Mouse (Mus musculus) erythroblast, embryonic 14.5 days (primary cell): Measurements from ENCODE around the gene Prss28. TPM values are rescaled to one million over a fixed set of nuclear protein-coding genes. Genes with fewer than 3 reads are reported as not detected.

Source experiments
- H3K27me3 ChIP-seq: 2 replicates; pipeline ENCODE4 v1.6.1; 2012; ENCODE audit warnings: inconsistent platforms; ENCODE audit not compliant: control insufficient read depth
- H3K36me3 ChIP-seq: 2 replicates; pipeline ENCODE4 v1.6.1; 2012; ENCODE audit warnings: mild to moderate bottlenecking, inconsistent platforms; ENCODE audit not compliant: control insufficient read depth
- H3K4me1 ChIP-seq: 2 replicates; pipeline ENCODE4 v1.6.1; 2012; ENCODE audit warnings: inconsistent platforms; ENCODE audit not compliant: control insufficient read depth
- H3K4me3 ChIP-seq: replicated peaks from 2 replicates; pipeline ENCODE3; 2012; ENCODE audit warnings: moderate library complexity, mild to moderate bottlenecking, inconsistent platforms
- H3K9me3 ChIP-seq: 2 replicates; pipeline ENCODE4 v1.6.1; 2012; ENCODE audit warnings: low read length, inconsistent platforms, mixed read lengths; ENCODE audit not compliant: control insufficient read depth
- GATA1 ChIP-seq: IDR thresholded peaks from 2 replicates; pipeline ENCODE4 v1.6.1; 2012; ENCODE audit warnings: low read length, inconsistent platforms, mixed read lengths
- TAL1 ChIP-seq: IDR thresholded peaks from 3 replicates; pipeline ENCODE4 v1.6.1; 2012; ENCODE audit warnings: low read length, inconsistent platforms, mixed read lengths
- polyA plus RNA-seq: library from polyadenylated mRNA; stranded (reverse); fragments of >175 nt; gene quantifications from 2 replicates; pipeline ENCODE4 v1.2.3, GENCODE M21; 2012

Prss28 gene
- polyA plus RNA-seq, 1 experiment = not detected

DNA sequence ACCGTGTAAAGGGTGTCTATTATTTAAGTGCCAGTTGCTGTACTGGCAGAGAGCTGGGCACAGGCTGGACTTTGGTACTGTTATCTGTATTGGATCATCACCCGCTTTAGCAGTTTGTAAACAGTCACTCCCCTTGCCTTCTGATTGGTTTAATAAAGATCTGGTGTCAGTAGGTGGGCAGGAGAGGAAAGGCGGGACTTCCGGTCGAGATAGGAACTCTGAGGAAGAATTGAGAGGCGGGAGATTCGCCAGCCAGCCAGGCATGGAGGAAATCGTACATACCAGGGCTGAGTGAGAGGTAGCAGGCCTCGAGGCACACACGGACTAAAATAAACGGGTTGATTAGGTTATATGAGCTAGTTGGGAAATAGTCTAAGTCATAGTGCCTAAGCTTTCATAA lies 26.3 kb upstream of the Prss28 start:
- Histone ChIP-seq H3K27me3 (peaks cover 3% of the 10 kb centered on the region; the same call in 1 of the 2 replicates), H3K36me3 (no peaks in the 10 kb centered on the region), H3K9me3 (no peaks in the 10 kb centered on the region), H3K4me1 (peaks cover 9% of the 10 kb centered on the region), H3K4me3 (peak overlapping the region; percentile 52)
- TF ChIP-seq TAL1 = no peak
- TF ChIP-seq GATA1 = peak; percentile 47; the same call in 1 of the 2 replicates

DNA sequence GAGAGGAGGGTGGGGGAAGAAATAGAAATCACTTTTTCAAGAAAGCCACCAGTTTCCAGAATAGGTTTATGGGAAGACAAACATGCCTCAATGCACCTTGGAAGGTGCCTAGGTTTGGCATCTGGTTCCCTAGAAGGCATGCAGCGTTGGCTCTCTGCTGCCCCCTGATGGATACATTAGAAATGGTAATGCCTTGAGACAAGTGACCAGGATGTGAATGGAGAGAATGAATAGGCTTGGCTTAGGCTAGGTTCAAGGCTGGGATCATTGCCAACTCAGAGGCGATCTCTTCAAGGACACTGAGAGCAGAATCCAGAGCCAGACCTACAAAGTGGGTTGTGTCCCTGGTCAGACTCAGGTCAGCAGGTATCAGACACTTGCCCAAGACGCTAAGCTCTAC lies 23.4 kb upstream of the Prss28 start:
- Histone ChIP-seq H3K4me1 (peaks cover 9% of the 10 kb centered on the region), H3K4me3 (no peak overlapping the region), H3K36me3 (no peaks in the 10 kb centered on the region), H3K27me3 (no peaks in the 10 kb centered on the region), H3K9me3 (no peaks in the 10 kb centered on the region)
- TF ChIP-seq GATA1 (no peak), TAL1 (no peak)

DNA sequence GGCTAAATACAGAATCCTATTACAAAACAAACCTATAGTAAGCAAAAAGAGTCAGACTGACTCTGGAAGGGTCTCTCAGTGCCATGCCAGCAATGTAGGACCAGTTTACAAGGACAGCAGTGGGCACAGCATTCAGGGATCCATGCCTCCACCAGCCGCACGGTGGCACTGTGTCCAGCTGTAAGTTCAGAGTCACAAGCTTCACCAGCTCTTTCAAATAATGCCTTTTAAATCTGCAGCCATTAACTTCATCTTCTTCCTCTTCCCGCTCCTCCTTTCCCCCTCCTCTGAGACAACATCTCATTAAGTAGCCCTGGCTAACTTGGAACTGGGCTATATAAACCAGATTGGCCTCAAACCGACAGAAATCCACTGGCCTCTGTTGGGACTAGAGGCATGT lies 19.6 kb upstream of the Prss28 start:
- Histone ChIP-seq H3K4me1 (no peaks in the 10 kb centered on the region; the same call in 1 of the 2 replicates), H3K27me3 (no peaks in the 10 kb centered on the region), H3K9me3 (no peaks in the 10 kb centered on the region), H3K36me3 (no peaks in the 10 kb centered on the region), H3K4me3 (no peak overlapping the region)
- no peak for TF ChIP-seq GATA1
- TF ChIP-seq TAL1 = no peak

DNA sequence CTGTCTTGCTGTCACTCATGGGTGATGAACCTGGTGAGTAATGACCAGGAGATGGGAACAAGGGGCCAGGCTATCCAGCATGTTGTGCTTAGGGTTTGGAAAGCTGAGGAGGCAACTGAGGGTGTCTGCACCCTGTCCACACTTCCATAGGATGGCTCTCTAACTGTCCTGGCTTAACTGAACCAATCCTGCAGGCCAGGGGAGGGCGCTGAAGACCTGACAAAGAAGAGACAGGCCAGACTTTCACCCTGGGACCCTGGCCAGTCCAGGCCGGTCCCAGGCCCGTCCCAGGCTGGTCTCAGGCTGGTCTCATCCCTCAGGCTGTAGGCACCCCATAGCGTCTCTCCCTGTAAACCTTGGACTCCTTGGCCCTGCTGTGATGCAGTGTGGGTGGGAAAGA lies 18.0 kb upstream of the Prss28 start:
- no peaks in the 10 kb centered on the region; the same call in 1 of the 2 replicates for H3K4me1 ChIP-seq
- H3K36me3 ChIP-seq = no peaks in the 10 kb centered on the region
- TF ChIP-seq TAL1 (no peak), GATA1 (no peak)
- no peaks in the 10 kb centered on the region for H3K27me3 ChIP-seq
- H3K9me3 ChIP-seq = no peaks in the 10 kb centered on the region
- no peak overlapping the region for H3K4me3 ChIP-seq

DNA sequence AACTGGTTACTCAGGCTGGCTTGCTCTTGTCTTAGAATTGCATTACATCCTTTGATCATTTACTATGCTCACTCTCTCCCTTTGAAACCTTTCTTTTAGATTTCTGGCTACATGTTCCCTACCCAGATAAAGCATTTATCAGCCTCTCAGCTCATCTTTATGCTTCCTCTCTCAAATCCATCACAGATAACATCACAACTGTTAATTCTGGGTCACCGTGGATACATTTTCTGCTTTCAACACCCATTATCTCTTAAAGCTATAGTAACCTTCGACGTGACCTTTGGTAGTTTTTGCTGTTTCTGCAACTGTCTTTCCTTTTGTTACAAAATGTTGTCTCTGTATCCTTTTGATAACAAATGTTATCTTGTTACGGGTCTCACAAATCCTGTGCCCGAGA lies 15.0 kb upstream of the Prss28 start:
- Histone ChIP-seq H3K36me3 (no peaks in the 10 kb centered on the region), H3K4me3 (no peak overlapping the region), H3K27me3 (no peaks in the 10 kb centered on the region), H3K9me3 (no peaks in the 10 kb centered on the region), H3K4me1 (no peaks in the 10 kb centered on the region; the same call in 1 of the 2 replicates)
- TF ChIP-seq TAL1 (no peak), GATA1 (no peak)

DNA sequence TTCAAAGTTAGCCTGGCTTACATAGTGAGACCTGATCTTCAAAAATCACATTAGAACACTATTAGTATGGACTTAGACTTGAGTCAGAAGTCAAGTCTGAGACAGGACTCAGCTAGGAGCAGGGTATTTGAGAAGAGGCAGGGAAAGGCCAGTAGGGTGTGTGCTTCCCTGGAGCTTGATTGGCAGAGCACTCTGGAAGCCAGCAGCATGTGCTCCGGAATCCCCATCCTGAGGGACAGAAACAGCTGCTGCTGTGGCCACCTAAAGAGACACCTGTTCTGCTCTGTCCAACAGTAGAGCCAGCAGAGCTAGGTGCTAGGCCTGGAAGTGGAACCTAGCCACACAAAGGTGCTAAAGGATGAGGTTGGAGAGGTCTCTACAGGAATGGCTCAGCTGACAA lies 14.3 kb upstream of the Prss28 start:
- Histone ChIP-seq H3K4me3 (no peak overlapping the region), H3K27me3 (no peaks in the 10 kb centered on the region), H3K4me1 (no peaks in the 10 kb centered on the region; the same call in 1 of the 2 replicates), H3K9me3 (no peaks in the 10 kb centered on the region), H3K36me3 (no peaks in the 10 kb centered on the region)
- TF ChIP-seq GATA1 (no peak), TAL1 (no peak)

DNA sequence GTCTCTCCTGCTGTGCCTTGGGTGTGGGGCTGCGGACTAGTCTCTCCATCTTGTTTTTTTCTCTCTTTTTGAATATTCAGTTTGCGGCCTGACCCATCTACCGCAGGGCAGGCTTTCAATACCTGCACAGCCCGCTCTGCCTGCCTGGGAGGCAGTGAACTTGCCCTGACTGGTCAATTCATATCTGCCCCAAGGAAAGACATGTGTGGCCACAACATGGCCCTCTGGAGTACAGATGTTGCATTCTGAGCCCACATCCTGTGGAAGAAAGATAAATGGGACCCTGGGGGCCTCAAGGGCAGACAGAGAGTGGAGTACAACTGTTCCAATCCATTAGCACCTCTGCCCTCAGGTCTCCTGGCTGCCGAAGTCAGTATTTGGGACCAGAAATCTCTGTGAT lies 10.4 kb upstream of the Prss28 start, which contains the start of gene Prss34:
Prss34 (plus strand) TSS at position 301 of the 400 bp plus-strand sequence.
- Histone ChIP-seq H3K9me3 (no peaks in the 10 kb centered on the region), H3K4me3 (no peak within 1 kb of the TSS), H3K36me3 (no peaks in the 10 kb centered on the region), H3K27me3 (peaks cover 1% of the 10 kb centered on the region; the same call in 1 of the 2 replicates), H3K4me1 (no peaks in the 10 kb centered on the region; the same call in 1 of the 2 replicates)
- TF ChIP-seq GATA1 = no peak
- TF ChIP-seq TAL1 = no peak

DNA sequence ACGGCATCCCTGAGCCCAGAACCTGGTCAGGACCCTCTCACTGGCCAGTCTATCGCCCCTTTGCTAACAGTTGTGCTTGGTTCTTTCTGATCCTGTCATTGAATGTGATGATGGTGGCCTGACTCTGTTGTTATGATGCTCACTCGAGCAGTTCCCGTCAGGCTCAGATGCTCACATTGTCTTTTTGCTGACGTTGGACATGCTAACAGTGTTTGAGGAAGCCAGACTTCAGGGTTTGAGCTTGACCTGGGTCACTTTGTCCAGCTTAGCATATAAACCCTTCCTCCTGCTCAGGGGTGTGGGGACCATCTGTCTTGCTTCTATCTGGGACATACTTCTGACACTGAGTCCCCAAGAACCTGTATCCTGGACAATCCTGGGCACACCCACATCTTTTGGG lies 9.9 kb downstream of the Prss28 start, which contains the start of gene Prss29:
Prss29 (plus strand) TSS at position 301 of the 400 bp plus-strand sequence.
- Histone ChIP-seq H3K4me3 (no peak within 1 kb of the TSS), H3K27me3 (no peaks in the 10 kb centered on the region), H3K36me3 (no peaks in the 10 kb centered on the region), H3K9me3 (no peaks in the 10 kb centered on the region), H3K4me1 (no peaks in the 10 kb centered on the region)
- TF ChIP-seq TAL1 = no peak
- TF ChIP-seq GATA1 = no peak

DNA sequence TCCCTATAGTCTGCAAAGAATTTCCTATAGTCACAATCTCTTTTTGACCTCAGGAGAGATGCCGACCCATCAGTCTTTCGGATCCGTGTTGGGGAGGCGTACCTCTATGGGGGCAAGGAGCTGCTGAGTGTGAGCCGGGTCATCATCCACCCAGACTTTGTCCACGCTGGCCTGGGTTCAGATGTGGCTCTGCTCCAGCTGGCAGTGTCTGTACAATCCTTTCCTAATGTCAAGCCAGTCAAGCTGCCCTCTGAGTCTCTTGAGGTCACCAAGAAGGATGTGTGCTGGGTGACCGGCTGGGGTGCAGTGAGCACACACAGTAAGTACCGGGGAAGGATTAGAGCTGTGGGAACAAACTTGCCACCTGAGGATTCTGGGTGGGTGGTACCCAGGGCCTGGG lies 12.4 kb downstream of the Prss28 start:
- H3K27me3 ChIP-seq = no peaks in the 10 kb centered on the region
- H3K9me3 ChIP-seq = no peaks in the 10 kb centered on the region
- H3K4me1 ChIP-seq = no peaks in the 10 kb centered on the region
- no peaks in the 10 kb centered on the region for H3K36me3 ChIP-seq
- TF ChIP-seq TAL1 (no peak), GATA1 (no peak)
- H3K4me3 ChIP-seq = no peak overlapping the region

DNA sequence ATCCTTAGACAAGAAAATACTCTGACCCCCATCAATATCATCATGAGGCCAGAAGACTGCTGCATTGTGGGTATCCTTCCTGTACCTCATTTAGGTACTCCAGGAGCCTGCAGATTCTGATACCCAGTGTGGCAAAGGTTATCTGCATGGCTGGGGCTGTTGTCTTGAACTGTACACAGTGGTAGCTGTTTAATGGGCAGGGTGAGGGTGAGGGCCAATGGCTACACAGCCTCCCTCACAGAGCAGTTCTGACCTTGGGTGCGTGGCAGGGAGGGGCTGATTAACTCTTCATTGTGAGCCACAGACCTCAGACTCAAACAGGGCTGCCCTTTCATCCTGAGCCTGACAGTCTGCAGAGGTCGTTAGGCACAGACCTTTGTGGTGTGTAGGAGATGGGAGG lies 14.5 kb downstream of the Prss28 start:
- Histone ChIP-seq H3K27me3 (no peaks in the 10 kb centered on the region), H3K4me3 (no peak overlapping the region), H3K4me1 (no peaks in the 10 kb centered on the region), H3K36me3 (no peaks in the 10 kb centered on the region), H3K9me3 (no peaks in the 10 kb centered on the region)
- TF ChIP-seq GATA1 (no peak), TAL1 (no peak)
